Mouse (Mus musculus): Measurements from ENCODE around the gene Olfr591. TPM values are rescaled to one million over a fixed set of nuclear protein-coding genes. Genes with fewer than 3 reads are reported as not detected.
"Not testable (repeated sequence)": the region's sequence is repeated elsewhere in the genome, so short reads cannot be mapped to it uniquely, and the experiment has no call there.

Olfr591 gene
- not detected for total RNA-seq (2022)

DNA sequence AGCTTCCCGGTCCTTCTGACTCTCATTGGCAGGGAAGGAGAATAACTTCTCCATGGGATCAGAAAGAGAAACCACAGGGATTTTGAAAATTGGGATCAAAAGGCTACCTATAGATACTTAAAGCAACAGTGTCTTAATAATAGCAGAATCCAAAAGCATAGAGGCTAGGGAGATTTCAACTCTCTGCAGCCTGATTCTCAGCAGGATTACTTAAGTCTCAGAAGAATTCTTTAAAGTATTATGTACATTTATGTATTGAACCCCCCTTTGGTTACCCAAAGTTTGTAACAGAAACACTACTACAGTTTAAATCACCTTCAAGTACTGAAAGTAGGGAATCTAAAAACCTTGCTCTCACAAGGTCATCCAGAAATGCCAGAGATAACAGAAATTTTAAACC is at the start of gene Olfr591:
Gene Olfr591, minus strand, starts transcription at position 101 of the 400 bp plus-strand sequence.
- no peak for DNase-seq

DNA sequence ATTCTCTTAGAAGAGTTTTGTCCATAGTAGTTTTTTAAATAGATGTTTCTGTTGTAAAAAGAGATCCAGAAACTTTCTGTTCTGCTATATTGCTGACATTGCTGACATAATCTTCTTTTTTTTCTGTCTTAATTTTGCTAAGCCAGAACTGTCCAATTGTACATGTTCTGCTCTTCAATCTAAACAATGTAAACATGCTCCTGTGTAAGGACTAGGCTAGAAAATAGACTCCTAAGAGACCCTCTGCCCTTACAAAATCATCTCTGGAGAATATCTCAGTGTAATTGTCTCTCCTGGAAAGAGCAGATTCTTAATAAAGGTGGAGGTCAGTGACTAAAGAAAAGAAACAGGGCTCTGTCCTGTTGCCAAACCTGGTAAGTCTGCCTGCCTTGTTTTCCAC is 38.6 kb upstream of the Olfr591 start, which contains the start of gene Olfr594:
Gene Olfr594, plus strand, starts transcription at position 301 of the 400 bp plus-strand sequence.
- DNase-seq: no peak

DNA sequence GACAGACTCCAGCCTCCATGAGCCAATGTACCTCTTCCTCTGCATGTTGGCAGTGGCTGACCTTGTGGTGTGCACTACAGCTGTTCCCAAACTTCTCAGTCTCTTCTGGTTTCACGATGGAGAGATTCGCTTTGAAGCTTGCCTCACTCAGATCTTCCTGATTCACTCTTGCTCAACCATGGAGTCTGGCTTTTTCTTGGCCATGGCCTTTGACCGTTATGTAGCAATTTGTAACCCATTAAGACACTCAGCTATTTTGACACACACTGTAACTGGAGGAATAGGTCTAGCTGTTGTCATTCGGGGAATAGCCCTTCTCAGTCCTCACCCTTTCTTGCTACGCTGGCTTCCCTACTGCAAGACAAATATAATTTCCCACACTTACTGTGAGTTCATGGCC is 33.9 kb upstream of the Olfr591 start:
- DNase-seq: not testable (repeated sequence)

- DNase-seq: no peak
These were observed 33.4 kb upstream of the Olfr591 start, which contains the start of gene Olfr593 for GRCm38 (mm10) chr7:103211562-103211961. Gene Olfr593, plus strand, starts transcription at chr7:103211862.

DNA sequence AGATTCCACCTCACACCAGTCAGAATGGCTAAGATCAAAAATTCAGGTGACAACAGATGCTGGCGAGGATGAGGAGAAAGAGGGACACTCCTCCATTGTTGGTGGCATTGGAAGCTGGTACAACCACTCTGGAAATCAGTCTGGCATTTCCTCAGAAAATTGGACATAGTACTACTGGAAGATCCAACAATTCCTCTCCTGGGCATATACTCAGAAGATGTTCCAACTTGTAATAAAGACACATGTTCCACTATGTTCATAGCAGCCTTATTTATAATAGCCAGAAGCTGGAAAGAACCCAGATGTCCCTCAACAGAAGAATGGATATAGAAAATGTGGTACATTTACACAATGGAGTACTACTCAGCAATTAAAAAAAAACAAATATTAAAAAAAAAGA is 6.4 kb upstream of the Olfr591 start, which contains the start of gene Olfr592:
Gene Olfr592, plus strand, starts transcription at position 301 of the 400 bp plus-strand sequence.
- DNase-seq: not testable (repeated sequence)

GRCm38 (mm10) chr7:103169697-103170096 is 8.4 kb downstream of the Olfr591 start:
- DNase-seq: no peak

DNA sequence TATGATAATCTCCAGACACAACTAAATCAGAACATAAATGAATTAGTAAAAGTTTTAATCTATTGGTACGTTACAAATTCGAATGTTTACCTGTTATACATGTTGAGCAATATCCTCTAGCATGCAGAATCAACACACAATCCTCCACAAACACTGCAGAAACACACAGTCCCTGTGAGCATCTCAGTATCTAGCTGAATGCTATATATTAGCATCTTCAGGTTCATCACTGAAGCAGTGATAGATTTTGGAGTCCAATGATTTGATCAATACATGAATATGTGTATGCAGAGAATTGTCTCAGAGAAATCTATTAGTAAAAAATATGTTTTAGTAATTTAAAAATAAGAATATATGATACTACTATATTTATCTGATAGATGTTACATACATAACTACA is 21.9 kb downstream of the Olfr591 start, which contains the start of gene Olfr589:
Gene Olfr589, minus strand, starts transcription at position 101 of the 400 bp plus-strand sequence.
- no peak for DNase-seq

DNA sequence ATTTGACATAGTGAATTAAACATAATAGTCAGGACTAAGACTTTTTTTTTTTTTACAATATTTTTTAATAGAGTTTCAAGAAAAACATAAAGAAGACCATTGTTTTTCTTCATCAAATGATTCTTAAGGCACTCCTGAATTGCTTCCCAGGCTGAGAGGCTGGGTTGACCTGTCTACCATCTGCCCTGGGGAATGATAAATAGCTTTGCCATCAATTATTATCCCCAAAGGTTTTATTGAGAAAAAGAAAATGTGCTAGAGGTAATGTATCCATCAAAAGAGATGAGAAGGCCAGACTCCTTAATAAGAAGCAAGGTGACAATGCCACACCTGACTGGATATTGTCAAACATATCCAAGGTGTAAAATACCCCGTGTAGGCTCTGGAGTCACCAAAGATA is 37.6 kb downstream of the Olfr591 start, which contains the start of gene Olfr588-ps1:
Gene Olfr588-ps1, plus strand, starts transcription at position 301 of the 400 bp plus-strand sequence.
- DNase-seq: no peak

DNA sequence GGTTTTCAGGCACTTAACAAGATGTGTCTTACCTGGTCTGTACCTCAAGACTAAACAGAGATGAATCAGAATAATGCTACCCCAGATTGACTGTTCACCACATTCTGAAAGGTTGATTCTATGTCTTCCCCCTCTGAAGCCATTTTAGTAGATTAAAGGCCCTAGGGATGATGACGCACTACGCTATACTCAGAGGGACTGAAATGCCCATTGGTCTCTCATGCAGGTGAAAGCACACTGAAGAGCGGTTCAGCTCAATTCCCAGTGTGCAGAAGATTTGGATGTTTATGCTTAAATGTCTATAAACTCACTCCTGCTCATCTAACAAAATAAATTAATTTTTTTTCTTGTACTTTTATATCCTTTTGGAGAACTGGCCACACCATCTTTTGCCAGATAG is 52.6 kb downstream of the Olfr591 start, which contains the start of gene Olfr586:
Gene Olfr586, minus strand, starts transcription at position 101 of the 400 bp plus-strand sequence.
- no peak for DNase-seq

DNA sequence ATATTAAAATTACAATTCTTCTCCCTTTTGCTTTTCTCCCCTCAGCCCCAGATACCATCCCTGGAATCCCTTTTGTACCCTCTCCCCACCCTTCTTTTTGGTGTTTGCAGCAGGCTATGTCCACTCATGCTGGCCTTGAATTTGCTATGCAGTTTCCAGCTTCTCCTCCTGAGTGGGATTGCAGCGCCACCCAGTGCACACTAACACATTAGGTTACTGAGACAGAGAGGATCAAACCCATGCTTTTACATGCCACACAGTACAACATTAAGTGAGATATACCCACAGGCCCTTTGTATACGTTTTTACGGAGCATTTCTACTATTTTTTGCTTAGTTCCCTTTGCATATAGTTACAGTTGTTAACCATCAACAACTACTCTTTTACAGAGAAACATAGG is 58.7 kb downstream of the Olfr591 start:
- DNase-seq: no peak

Other genes starting within 250 kb of the Olfr591 start
- not detected for gene Olfr573-ps1, start 235.8 kb downstream of the Olfr591 start, total RNA-seq (2022)
- 1 to 10 TPM in 2 of 4 experiments, under 1 TPM in 1, not detected in 1; 0.45 to 1.4 (median 1.0) TPM for gene Olfr574, start 229.9 kb downstream of the Olfr591 start, total RNA-seq (2022)
- not detected for gene Olfr575, start 219.6 kb downstream of the Olfr591 start, total RNA-seq (2022)
- not detected for gene Olfr576, start 215.7 kb downstream of the Olfr591 start, total RNA-seq (2022)
- not detected for gene Olfr577, start 202.4 kb downstream of the Olfr591 start, total RNA-seq (2022)
- not detected for gene Olfr578, start 189.0 kb downstream of the Olfr591 start, total RNA-seq (2022)
- gene Olfr582, start 140.3 kb downstream of the Olfr591 start, total RNA-seq (2022): not detected
- not detected for gene Olfr583, start 127.0 kb downstream of the Olfr591 start, total RNA-seq (2022)
- not detected for gene Olfr584, start 96.5 kb downstream of the Olfr591 start, total RNA-seq (2022)
- gene Olfr585, start 80.6 kb downstream of the Olfr591 start, total RNA-seq (2022): not detected
- gene Olfr586, start 52.7 kb downstream of the Olfr591 start, total RNA-seq (2022): not detected
- not detected for gene Olfr588-ps1, start 37.5 kb downstream of the Olfr591 start, total RNA-seq (2022)
- gene Olfr589, start 22.0 kb downstream of the Olfr591 start, total RNA-seq (2022): not detected
- gene Olfr592, start 6.5 kb upstream of the Olfr591 start, total RNA-seq (2022): not detected
- not detected for gene Olfr593, start 33.5 kb upstream of the Olfr591 start, total RNA-seq (2022)
- not detected for gene Olfr594, start 38.7 kb upstream of the Olfr591 start, total RNA-seq (2022)
- not detected for gene Usp17ld, start 74.2 kb upstream of the Olfr591 start, total RNA-seq (2022)
- gene Olfr596, start 127.3 kb upstream of the Olfr591 start, total RNA-seq (2022): not detected
- not detected for gene Olfr597, start 138.0 kb upstream of the Olfr591 start, total RNA-seq (2022)
- gene Olfr598, start 145.2 kb upstream of the Olfr591 start, total RNA-seq (2022): not detected
- gene Olfr599, start 157.6 kb upstream of the Olfr591 start, total RNA-seq (2022): not detected
- gene Olfr600, start 171.3 kb upstream of the Olfr591 start, total RNA-seq (2022): not detected
- not detected for gene Olfr601, start 184.3 kb upstream of the Olfr591 start, total RNA-seq (2022)
- not detected for gene Olfr603, start 207.8 kb upstream of the Olfr591 start, total RNA-seq (2022)
- not detected for gene Usp17lc, start 236.7 kb upstream of the Olfr591 start, total RNA-seq (2022)

Data from adrenal gland, adult 8-10 months (tissue).